Mouse (Mus musculus): ENCODE data around the gene Fam204a. TPM values are rescaled to one million over a fixed set of nuclear protein-coding genes. Genes with fewer than 3 reads are reported as not detected.

Fam204a gene
- total RNA-seq (2021), result 10 to 100 TPM; 24.4 to 30.0 TPM
- long read RNA-seq, experiment 1, transcript Fam204a-201 (8 exons, 2,035 nt), result major isoform, 10 of 46 reads
- long read RNA-seq, experiment 1, partial matches to known transcripts, result 4 of 46 reads
- long read RNA-seq, experiment 1, other reads (novel, unspliced or antisense), result 28 of 46 reads
- long read RNA-seq, experiment 2, partial matches to known transcripts, result 0 of 18 reads
- long read RNA-seq, experiment 2, other reads (novel, unspliced or antisense), result 14 of 18 reads

DNA sequence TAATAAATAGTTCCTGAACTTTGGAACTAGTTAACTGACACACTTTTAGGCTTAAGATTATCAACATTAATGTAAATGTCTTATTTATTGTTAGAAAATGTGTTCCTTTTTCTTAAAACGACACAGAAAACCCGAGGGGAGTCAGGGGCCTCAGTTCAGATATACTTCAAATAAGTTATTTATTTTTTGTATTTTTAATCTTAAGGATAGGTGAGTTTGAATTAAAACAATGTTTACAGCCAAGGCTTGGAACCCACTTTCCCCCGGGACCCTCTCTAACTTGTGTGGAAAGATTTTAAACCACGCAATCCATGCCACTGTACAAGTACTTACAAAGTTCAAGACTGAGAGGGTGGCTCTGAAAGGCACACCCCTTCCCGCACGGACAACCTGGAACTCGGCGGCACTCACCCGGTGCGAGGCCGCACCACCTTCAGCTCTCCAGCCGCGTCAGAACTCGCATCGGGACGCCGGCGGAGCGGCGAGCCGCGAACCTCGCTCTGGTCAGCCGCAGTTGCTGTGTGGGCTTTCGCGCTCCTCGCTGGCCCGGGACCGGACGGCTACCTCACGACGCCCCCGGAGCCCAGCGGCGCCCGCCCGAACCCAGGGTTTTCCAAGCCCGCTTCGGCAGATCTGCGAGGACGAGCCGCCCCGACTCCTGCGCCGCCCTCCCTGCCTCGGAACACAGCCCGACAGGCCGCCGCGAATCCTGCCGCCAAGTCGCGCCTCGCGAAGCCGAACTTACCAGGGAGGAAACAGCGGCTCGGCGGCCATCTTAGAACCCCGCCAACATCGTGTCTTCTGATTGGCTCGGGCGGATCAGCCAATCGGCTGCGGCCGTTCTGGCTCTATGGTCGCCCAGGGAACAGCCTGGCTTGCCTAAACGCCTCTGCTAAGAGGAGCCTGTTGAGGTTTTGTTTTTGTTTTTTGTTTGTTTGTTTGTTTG lies at the start of gene Fam204a:
Gene Fam204a (minus strand): TSS at position 803 of the 946 bp plus-strand sequence.
- peak; percentile 95 to 97 for DNase-seq (ENCODE audit: extremely low spot score in 1 of 2, low spot score in 2 of 2)
- intact Hi-C loops (cut with DNase I), result loop anchor here (5.0 kb wide), 1 partner anchor 284 kb away; the partner anchor contains the start of gene Rab11fip2
- Histone ChIP-seq H3K27ac (peak within 1 kb of the TSS; percentile 88), H3K4me3 (peak within 1 kb of the TSS; percentile 99)
- TF ChIP-seq CTCF (IDR thresholded peaks at IDR 0.05), result no peak

- intact Hi-C loops (cut with DNase I), result no loop called here
Measured at GRCm38 (mm10) chr19:60265789-60266188, 39.3 kb upstream of the Fam204a start.

GRCm38 (mm10) chr19:60260689-60261088 lies 34.2 kb upstream of the Fam204a start:
- no peak for TF ChIP-seq CTCF (IDR thresholded peaks at IDR 0.05)
- no peak for DNase-seq (ENCODE audit: extremely low spot score in 1 of 2, low spot score in 2 of 2)
- intact Hi-C loops (cut with DNase I), result no loop called here
- no peak overlapping the region for H3K27ac ChIP-seq
- H3K4me3 ChIP-seq, result no peak overlapping the region

More at GRCm38 (mm10) chr19:60265789-60266188, 39.3 kb upstream of the Fam204a start:
- TF ChIP-seq CTCF (IDR thresholded peaks at IDR 0.05), result no peak
- no peak overlapping the region for H3K4me3 ChIP-seq
- H3K27ac ChIP-seq, result no peak overlapping the region
- no peak for DNase-seq (ENCODE audit: extremely low spot score in 1 of 2, low spot score in 2 of 2)

- intact Hi-C loops (cut with DNase I), result no loop called here
- DNase-seq (ENCODE audit: extremely low spot score in 1 of 2, low spot score in 2 of 2), result no peak
- no peak overlapping the region for H3K27ac ChIP-seq
- TF ChIP-seq CTCF (IDR thresholded peaks at IDR 0.05), result no peak; the same call in 1 of the 2 replicates
- no peak overlapping the region for H3K4me3 ChIP-seq
Measured at GRCm38 (mm10) chr19:60252021-60252420, 25.5 kb upstream of the Fam204a start.

GRCm38 (mm10) chr19:60251197-60251596 lies 24.7 kb upstream of the Fam204a start:
- no peak for DNase-seq (ENCODE audit: extremely low spot score in 1 of 2, low spot score in 2 of 2)
- H3K27ac ChIP-seq, result no peak overlapping the region
- H3K4me3 ChIP-seq, result no peak overlapping the region
- TF ChIP-seq CTCF (IDR thresholded peaks at IDR 0.05), result no peak
- intact Hi-C loops (cut with DNase I), result no loop called here

- no peak overlapping the region for H3K27ac ChIP-seq
- intact Hi-C loops (cut with DNase I), result no loop called here
- no peak for TF ChIP-seq CTCF (IDR thresholded peaks at IDR 0.05)
- H3K4me3 ChIP-seq, result no peak overlapping the region
- no peak for DNase-seq (ENCODE audit: extremely low spot score in 1 of 2, low spot score in 2 of 2)
Measured at GRCm38 (mm10) chr19:60245250-60245649, 18.7 kb upstream of the Fam204a start.

DNA sequence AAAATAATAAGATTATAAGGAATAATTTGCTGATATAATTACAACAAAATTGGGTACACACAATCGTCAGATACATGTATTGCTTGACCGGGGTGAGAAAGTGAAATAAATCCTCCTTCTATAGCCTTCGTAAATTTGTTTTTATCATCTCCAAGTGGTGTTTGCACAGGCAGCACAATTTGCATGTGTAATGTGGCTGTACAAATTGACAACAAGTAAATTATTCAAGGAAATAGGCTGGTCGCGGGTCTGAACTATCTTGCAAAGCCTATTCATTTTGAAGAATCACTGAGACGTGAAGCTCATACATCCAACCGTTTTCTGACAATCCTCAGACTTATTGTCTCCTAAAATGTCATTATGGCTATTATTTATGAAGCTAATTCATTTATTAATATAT lies 16.1 kb upstream of the Fam204a start:
- intact Hi-C loops (cut with DNase I), result no loop called here
- no peak for DNase-seq (ENCODE audit: extremely low spot score in 1 of 2, low spot score in 2 of 2)
- no peak overlapping the region for H3K27ac ChIP-seq
- TF ChIP-seq CTCF (IDR thresholded peaks at IDR 0.05), result no peak
- no peak overlapping the region for H3K4me3 ChIP-seq

GRCm38 (mm10) chr19:60241916-60242602 lies 15.6 kb upstream of the Fam204a start:
- no peak for TF ChIP-seq CTCF (IDR thresholded peaks at IDR 0.05)
- H3K27ac ChIP-seq, result no peak overlapping the region
- H3K4me3 ChIP-seq, result no peak overlapping the region
- intact Hi-C loops (cut with DNase I), result no loop called here
- no peak for DNase-seq (ENCODE audit: extremely low spot score in 1 of 2, low spot score in 2 of 2)

- Histone ChIP-seq H3K27ac (no peak overlapping the region), H3K4me3 (no peak overlapping the region)
- TF ChIP-seq CTCF (IDR thresholded peaks at IDR 0.05), result no peak
- intact Hi-C loops (cut with DNase I), result no loop called here
- no peak for DNase-seq (ENCODE audit: extremely low spot score in 1 of 2, low spot score in 2 of 2)
Measured at GRCm38 (mm10) chr19:60231542-60231941, 5.0 kb upstream of the Fam204a start.

- TF ChIP-seq CTCF (IDR thresholded peaks at IDR 0.05), result no peak
- intact Hi-C loops (cut with DNase I), result loop anchor here (5.0 kb wide), 1 partner anchor 285 kb away; the partner anchor contains the start of gene Rab11fip2
- peak overlapping the region; percentile 99 for H3K4me3 ChIP-seq
- no peak overlapping the region; the same call in 1 of the 2 replicates for H3K27ac ChIP-seq
- peak in 1 of 2 experiments; percentile 10 for DNase-seq (ENCODE audit: extremely low spot score in 1 of 2, low spot score in 2 of 2)
Measured at GRCm38 (mm10) chr19:60226845-60227235, 339 bp upstream of the Fam204a start.

- intact Hi-C loops (cut with DNase I), result no loop called here
- no peak for TF ChIP-seq CTCF (IDR thresholded peaks at IDR 0.05)
- DNase-seq (ENCODE audit: extremely low spot score in 1 of 2, low spot score in 2 of 2), result no peak
- H3K27ac ChIP-seq, result no peak overlapping the region
- H3K4me3 ChIP-seq, result no peak overlapping the region
Measured at GRCm38 (mm10) chr19:60219395-60219794, 7.1 kb downstream of the Fam204a start.

All from left cerebral cortex, adult 2 months (tissue).